Mouse (Mus musculus): Measurements from ENCODE around the gene Wfikkn2. TPM values are rescaled to one million over a fixed set of nuclear protein-coding genes. Genes with fewer than 3 reads are reported as not detected.

Wfikkn2 gene
- polyA plus RNA-seq (2014; fragmentation: Illumina TruSeq; extraction: RNeasy Lipid Tissue Mini Kit (QIAGEN cat#74804); ENCODE audit: low read depth, low replicate concordance): 6.1 TPM

DNA sequence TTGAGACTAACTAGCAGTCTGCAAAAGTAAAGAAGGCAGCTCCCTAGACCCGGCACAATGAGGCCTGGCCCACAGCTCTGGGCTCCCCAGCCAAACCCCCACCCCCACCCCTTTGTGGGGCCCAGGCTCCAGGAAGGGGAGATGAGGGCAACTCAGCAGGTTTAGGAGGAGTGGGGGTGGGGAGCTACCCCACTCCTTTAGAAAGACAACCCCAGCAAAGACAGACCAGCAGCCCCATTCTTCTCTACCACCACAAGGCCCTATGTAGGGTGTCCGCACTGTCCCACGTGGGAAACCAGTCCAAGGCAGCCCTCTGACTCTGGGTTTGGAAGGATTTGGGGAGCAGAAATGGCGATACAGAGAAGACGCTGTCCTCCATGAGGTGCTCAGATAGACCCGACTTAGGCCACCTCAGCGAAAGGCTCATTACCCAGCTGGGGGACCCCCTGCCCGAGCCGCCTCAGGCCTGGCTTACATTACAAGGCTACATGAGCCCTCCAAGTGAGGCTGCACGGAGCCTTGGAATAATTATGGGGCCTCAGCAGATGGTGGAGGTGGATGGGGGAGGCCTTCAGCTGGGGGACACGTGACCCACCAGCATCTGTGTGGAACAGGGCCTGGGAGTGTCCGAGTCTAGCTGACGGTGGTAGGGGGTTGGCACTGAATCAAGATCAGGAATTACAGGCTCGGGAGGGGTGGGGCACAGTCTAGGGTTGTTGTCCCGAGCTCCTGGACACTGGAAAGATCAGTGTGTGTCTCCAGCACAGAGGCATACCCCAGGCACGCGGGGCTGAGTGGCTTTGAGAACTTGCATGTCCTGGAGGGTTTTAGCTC, at the start of gene Wfikkn2:
TSS of gene Wfikkn2 (minus strand) at position 51 of the 834 bp plus-strand sequence.

DNA sequence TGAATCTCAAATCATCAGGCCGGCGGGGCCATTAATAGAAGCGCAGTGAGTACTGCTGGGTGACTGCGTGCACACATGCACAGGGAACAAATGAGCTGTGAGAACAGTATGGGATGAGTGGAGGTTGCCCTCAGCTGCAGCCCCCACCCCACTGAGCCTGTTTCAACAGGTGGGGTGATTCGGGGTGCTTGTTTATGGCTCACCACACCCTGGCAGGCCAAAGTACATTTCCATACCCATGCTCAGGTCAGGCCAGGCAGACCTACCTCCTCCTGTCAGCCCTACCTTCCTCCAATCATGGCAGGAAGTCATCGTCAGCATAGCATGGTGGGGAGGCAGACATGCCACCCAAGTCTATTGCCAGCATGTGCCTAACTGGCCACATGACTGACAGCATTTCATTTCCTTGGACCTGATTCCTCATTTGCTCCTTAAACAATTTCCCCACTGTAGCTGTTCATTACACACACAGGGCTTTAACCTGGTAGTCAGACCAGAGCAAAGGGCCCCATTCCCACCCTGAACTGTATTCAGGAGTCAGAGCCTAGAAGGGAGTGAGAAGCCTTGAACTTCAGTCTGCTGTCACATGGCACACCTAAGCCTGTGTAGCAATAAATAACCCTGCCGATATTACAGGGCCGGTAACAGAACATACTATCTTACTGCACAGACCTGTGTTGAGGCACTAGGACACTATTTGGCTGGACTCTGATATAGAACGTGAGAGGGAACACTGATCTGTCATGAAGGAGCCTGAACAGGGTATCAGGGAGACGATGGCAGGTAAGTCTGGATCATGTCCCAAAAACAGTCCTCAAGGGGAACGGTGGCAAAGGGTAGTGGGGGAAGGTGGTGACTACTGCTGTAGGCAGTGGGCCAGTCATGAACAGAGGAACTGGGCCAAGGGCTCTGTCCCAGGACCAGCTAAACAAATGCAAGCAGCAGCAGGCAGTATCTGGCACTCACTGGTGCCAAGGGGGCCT, 35.7 kb upstream of the Wfikkn2 start, which contains the start of gene Gm21885:
TSS of gene Gm21885 (plus strand) at position 675 of the 983 bp plus-strand sequence.

DNA sequence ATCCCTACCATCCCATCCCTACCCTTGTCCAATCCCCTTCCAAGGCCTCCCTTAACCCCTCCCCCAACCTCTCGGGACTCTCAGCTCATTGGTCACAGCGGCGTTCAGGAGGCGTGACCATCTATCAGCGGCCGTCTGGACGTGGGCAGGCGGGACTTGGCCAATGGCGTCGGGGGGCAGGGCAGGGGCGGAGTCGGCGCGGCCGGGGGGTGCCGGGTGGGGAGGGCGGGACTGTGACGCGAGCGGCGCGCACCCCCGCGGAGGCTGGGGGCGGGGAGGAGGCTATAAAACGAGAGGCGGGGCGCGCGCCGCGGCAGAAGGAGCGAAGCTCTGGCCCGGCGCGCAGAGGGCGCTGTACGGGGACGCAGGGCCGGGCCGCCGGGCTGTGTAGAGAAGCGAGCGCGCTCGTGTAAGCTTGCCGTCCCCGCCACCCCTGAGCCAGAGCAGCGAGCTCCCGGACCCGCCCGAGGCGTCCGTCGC, 34.6 kb downstream of the Wfikkn2 start, which contains the start of gene Tob1:
TSS of gene Tob1 (plus strand) at position 331 of the 480 bp plus-strand sequence.

Other genes with a start within 250 kb of the Wfikkn2 start
- 83.2 TPM for gene Spag9, start 249.9 kb downstream of the Wfikkn2 start, polyA plus RNA-seq (2014; fragmentation: Illumina TruSeq; extraction: RNeasy Lipid Tissue Mini Kit (QIAGEN cat#74804); ENCODE audit: low read depth, low replicate concordance)
- 50.0 TPM for gene Tob1, start 34.6 kb downstream of the Wfikkn2 start, polyA plus RNA-seq (2014; fragmentation: Illumina TruSeq; extraction: RNeasy Lipid Tissue Mini Kit (QIAGEN cat#74804); ENCODE audit: low read depth, low replicate concordance)
- gene Gm21885, start 35.9 kb upstream of the Wfikkn2 start, polyA plus RNA-seq (2014; fragmentation: Illumina TruSeq; extraction: RNeasy Lipid Tissue Mini Kit (QIAGEN cat#74804); ENCODE audit: low read depth, low replicate concordance): not detected
- 70.5 TPM for gene Luc7l3, start 76.0 kb upstream of the Wfikkn2 start, polyA plus RNA-seq (2014; fragmentation: Illumina TruSeq; extraction: RNeasy Lipid Tissue Mini Kit (QIAGEN cat#74804); ENCODE audit: low read depth, low replicate concordance)
- gene Ankrd40, start 82.0 kb upstream of the Wfikkn2 start, polyA plus RNA-seq (2014; fragmentation: Illumina TruSeq; extraction: RNeasy Lipid Tissue Mini Kit (QIAGEN cat#74804); ENCODE audit: low read depth, low replicate concordance): 316 TPM
- 1.2 TPM for gene Abcc3, start 147.0 kb upstream of the Wfikkn2 start, polyA plus RNA-seq (2014; fragmentation: Illumina TruSeq; extraction: RNeasy Lipid Tissue Mini Kit (QIAGEN cat#74804); ENCODE audit: low read depth, low replicate concordance)
- 28.5 TPM for gene Cacna1g, start 228.2 kb upstream of the Wfikkn2 start, polyA plus RNA-seq (2014; fragmentation: Illumina TruSeq; extraction: RNeasy Lipid Tissue Mini Kit (QIAGEN cat#74804); ENCODE audit: low read depth, low replicate concordance)
- 0.21 TPM for gene Spata20, start 240.2 kb upstream of the Wfikkn2 start, polyA plus RNA-seq (2014; fragmentation: Illumina TruSeq; extraction: RNeasy Lipid Tissue Mini Kit (QIAGEN cat#74804); ENCODE audit: low read depth, low replicate concordance)

Data from heart, adult 10 weeks (tissue).